Mouse (Mus musculus) myocyte (in vitro differentiated cells): ENCODE results near the gene Srxn1.

Experiments
- POLR2AphosphoS2 ChIP-seq: IDR thresholded peaks from one replicate; pipeline ENCODE4 v1.6.1; 2011; ENCODE audit warnings: low read depth, control low read depth; ENCODE audit not compliant: insufficient read length
- TCF12 ChIP-seq: IDR thresholded peaks from one replicate; pipeline ENCODE4 v1.6.1; 2011; ENCODE audit warnings: mild to moderate bottlenecking, control low read depth; ENCODE audit not compliant: poor library complexity, insufficient read depth, severe bottlenecking

DNA sequence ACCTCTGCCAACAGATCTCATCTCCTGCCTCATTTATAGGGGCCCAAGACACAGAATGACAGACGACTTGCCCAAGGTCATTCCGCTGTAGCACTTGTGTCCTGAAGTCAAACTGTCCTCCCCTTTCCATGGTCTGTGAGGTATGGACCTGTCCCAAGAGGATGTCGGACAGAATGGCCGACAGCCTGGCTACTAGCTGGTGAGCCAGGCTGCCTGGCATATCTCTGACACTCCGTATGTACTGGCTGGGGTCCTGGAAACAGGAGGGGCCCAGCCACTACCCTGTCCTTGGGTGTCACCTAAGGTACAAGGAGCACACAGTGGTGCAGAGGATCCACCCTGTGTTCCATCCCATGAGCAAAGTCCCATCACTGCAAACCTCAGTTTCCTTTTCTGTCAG lies 14.8 kb upstream of the Srxn1 start:
- no peak for TF ChIP-seq TCF12
- no peak for TF ChIP-seq POLR2AphosphoS2
